Mouse (Mus musculus): ENCODE measurements around the gene Spag4. TPM values are rescaled to one million over a fixed set of nuclear protein-coding genes. Genes with fewer than 3 reads are reported as not detected.

Gene Spag4
- polyA plus RNA-seq, 1 experiment from 2014 or later: 2.5 TPM

DNA sequence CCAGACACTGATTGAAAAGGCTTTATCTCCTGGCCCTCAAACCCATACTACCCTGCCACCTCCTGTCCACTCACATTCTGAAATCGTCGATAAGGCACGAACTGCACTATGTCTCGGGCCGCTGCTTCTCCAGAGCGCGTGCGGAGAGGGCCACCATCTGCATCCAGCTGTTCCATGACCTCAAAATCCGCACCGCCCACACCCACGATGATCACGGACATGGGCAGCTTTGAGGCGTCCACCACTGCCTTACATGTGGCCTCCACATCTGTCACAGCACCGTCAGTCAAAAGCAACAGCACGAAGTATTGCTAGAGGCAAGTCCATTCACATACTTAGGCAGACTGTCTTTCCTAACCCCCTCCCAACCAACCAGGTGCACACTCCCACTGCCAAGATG is 8.8 kb downstream of the Spag4 start:
- Histone ChIP-seq H3K4me3 (replicated peaks) (no peak overlapping the region), H3K36me3 (peaks cover 75% of the 10 kb centered on the region), H3K9me3 (no peaks in the 10 kb centered on the region), H3K4me1 (no peaks in the 10 kb centered on the region), H3K9ac (no peak overlapping the region), H3K27ac (no peak overlapping the region), H3K4me2 (no peak overlapping the region), H3K27me3 (replicated peaks) (no peaks in the 10 kb centered on the region)
- WGBS: 82% methylated on average over 15 of the region's 15 CpGs
- no peak for ATAC-seq (ENCODE audit: insufficient read depth, low FRiP score, low read depth)

GRCm38 (mm10) chr2:156077461-156077860 is 12.5 kb downstream of the Spag4 start:
- no peaks in the 10 kb centered on the region for H3K4me1 ChIP-seq
- H3K27me3 ChIP-seq (replicated peaks): no peaks in the 10 kb centered on the region
- no peak overlapping the region for H3K4me2 ChIP-seq
- WGBS: 86% methylated on average over 7 of the region's 7 CpGs
- no peak overlapping the region for H3K4me3 ChIP-seq (replicated peaks)
- H3K9ac ChIP-seq: no peak overlapping the region
- no peaks in the 10 kb centered on the region for H3K9me3 ChIP-seq
- H3K27ac ChIP-seq: no peak overlapping the region
- ATAC-seq (ENCODE audit: insufficient read depth, low FRiP score, low read depth): no peak
- peaks cover 62% of the 10 kb centered on the region for H3K36me3 ChIP-seq

- Histone ChIP-seq H3K4me2 (no peak overlapping the region), H3K9me3 (no peaks in the 10 kb centered on the region), H3K9ac (no peak overlapping the region), H3K4me3 (replicated peaks) (no peak overlapping the region), H3K4me1 (no peaks in the 10 kb centered on the region), H3K36me3 (peaks cover 52% of the 10 kb centered on the region), H3K27ac (no peak overlapping the region), H3K27me3 (replicated peaks) (no peaks in the 10 kb centered on the region)
- WGBS: 87% methylated on average over 16 of the region's 16 CpGs
- ATAC-seq (ENCODE audit: insufficient read depth, low FRiP score, low read depth): no peak
These were observed 13.6 kb downstream of the Spag4 start for GRCm38 (mm10) chr2:156078421-156079182.

- no peaks in the 10 kb centered on the region for H3K4me1 ChIP-seq
- no peak overlapping the region for H3K27ac ChIP-seq
- no peak overlapping the region for H3K4me3 ChIP-seq (replicated peaks)
- peaks cover 47% of the 10 kb centered on the region for H3K36me3 ChIP-seq
- no peak for ATAC-seq (ENCODE audit: insufficient read depth, low FRiP score, low read depth)
- H3K9ac ChIP-seq: no peak overlapping the region
- H3K4me2 ChIP-seq: no peak overlapping the region
- no peaks in the 10 kb centered on the region for H3K9me3 ChIP-seq
- WGBS: 80% methylated on average over 8 of the region's 8 CpGs
- H3K27me3 ChIP-seq (replicated peaks): no peaks in the 10 kb centered on the region
These were observed 14.2 kb downstream of the Spag4 start for GRCm38 (mm10) chr2:156079183-156079560.

DNA sequence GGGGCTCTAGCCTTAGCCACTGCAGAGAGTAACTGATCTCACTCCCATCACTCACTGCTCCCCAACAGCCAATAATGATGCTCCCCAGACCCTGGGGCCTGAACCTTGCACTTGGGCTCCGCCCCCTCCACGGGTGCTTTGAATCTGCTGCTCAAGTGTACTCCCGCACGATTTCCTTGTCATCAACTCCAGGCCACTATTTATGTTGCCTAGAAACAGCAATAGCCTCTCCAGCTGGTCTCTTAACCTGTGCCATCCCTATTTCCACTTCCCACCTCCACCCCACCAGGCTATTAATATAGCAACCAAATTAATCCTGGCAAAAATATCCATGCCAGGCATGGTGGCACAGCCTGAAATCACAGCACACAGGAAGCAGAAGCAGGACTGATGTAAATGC is 14.7 kb downstream of the Spag4 start:
- ATAC-seq (ENCODE audit: insufficient read depth, low FRiP score, low read depth): no peak

DNA sequence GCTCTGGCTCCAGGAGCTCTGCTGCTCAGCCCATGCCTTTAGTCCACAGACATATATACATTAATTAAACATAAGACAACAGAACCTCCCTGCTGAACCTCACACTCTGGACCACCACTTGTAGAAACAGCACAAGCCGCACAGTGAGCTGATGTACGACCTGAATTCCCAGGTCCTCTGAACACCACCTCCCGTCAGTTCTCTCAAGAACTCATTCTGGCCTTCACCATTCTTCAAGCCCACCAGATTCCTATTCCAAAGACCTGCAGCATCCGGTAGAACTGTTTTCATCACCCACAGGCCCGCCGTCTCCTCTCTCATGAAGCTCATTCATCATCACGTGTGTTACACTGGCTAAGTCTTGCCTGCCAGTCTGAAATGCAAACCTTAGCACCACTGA is 15.4 kb downstream of the Spag4 start:
- Histone ChIP-seq H3K4me1 (no peaks in the 10 kb centered on the region), H3K4me3 (replicated peaks) (no peak overlapping the region), H3K9me3 (no peaks in the 10 kb centered on the region), H3K4me2 (no peak overlapping the region), H3K27me3 (replicated peaks) (no peaks in the 10 kb centered on the region), H3K36me3 (peaks cover 36% of the 10 kb centered on the region), H3K9ac (no peak overlapping the region), H3K27ac (no peak overlapping the region)
- no peak for ATAC-seq (ENCODE audit: insufficient read depth, low FRiP score, low read depth)
- WGBS: 64% methylated on average over 7 of the region's 7 CpGs

More for the DNA sequence above, 14.7 kb downstream of the Spag4 start:
- Histone ChIP-seq H3K4me1 (no peaks in the 10 kb centered on the region), H3K36me3 (peaks cover 43% of the 10 kb centered on the region), H3K27ac (no peak overlapping the region), H3K9ac (no peak overlapping the region), H3K4me2 (no peak overlapping the region), H3K4me3 (replicated peaks) (no peak overlapping the region), H3K27me3 (replicated peaks) (no peaks in the 10 kb centered on the region), H3K9me3 (no peaks in the 10 kb centered on the region)
- 42% methylated on average over 4 of the region's 4 CpGs for WGBS

GRCm38 (mm10) chr2:156084541-156084940 is 19.6 kb downstream of the Spag4 start:
- no peak for ATAC-seq (ENCODE audit: insufficient read depth, low FRiP score, low read depth)
- Histone ChIP-seq H3K4me2 (no peak overlapping the region), H3K4me3 (replicated peaks) (no peak overlapping the region), H3K4me1 (no peaks in the 10 kb centered on the region), H3K36me3 (no peaks in the 10 kb centered on the region), H3K9me3 (no peaks in the 10 kb centered on the region), H3K27ac (no peak overlapping the region), H3K9ac (no peak overlapping the region), H3K27me3 (replicated peaks) (no peaks in the 10 kb centered on the region)
- 81% methylated on average over 3 of the region's 3 CpGs for WGBS

DNA sequence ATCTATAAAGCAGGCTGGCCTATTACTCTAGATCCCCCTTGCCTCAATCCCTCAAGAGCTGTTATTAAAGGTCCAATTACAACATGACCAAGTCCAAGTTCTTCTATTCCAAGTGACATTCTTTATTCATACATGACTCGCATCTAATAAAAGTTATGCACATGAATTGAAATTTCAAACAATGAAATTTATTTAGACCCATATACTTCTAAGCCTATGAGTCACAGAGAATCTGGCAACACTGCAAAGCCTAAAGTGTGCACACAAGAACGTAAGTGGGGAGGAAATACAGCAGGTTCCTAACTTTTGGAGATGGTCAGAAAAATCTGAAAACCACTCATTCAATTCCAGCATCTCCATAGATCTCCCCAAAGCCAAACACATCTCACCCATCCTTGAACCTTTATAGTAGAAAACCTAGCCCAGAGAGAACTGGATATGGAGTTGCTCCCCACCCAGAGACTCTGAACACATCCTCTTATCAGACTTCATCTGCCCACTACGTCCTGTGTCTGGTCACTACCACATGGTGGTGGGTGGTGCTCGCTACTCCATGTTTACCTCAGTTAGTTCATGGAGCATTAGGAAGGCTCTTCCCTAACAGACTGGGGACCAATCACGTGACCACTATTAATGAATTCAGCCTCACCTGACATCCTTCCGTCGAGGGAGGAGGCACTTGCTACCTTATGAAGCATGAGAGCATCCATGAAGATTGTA is 22.6 kb downstream of the Spag4 start:
- no peak overlapping the region for H3K4me2 ChIP-seq
- no peak for ATAC-seq (ENCODE audit: insufficient read depth, low FRiP score, low read depth)
- H3K36me3 ChIP-seq: no peaks in the 10 kb centered on the region
- H3K4me3 ChIP-seq (replicated peaks): no peak overlapping the region
- H3K9me3 ChIP-seq: no peaks in the 10 kb centered on the region
- no peaks in the 10 kb centered on the region for H3K4me1 ChIP-seq
- H3K27ac ChIP-seq: no peak overlapping the region
- no peak overlapping the region for H3K9ac ChIP-seq
- WGBS: 79% methylated on average over 7 of the region's 7 CpGs
- no peaks in the 10 kb centered on the region for H3K27me3 ChIP-seq (replicated peaks)

- H3K9ac ChIP-seq: no peak overlapping the region
- H3K9me3 ChIP-seq: no peaks in the 10 kb centered on the region
- no peak for ATAC-seq (ENCODE audit: insufficient read depth, low FRiP score, low read depth)
- 86% methylated on average over 1 of the region's 1 CpGs for WGBS
- no peaks in the 10 kb centered on the region for H3K27me3 ChIP-seq (replicated peaks)
- H3K36me3 ChIP-seq: no peaks in the 10 kb centered on the region
- no peak overlapping the region for H3K27ac ChIP-seq
- no peaks in the 10 kb centered on the region for H3K4me1 ChIP-seq
- no peak overlapping the region for H3K4me2 ChIP-seq
- no peak overlapping the region for H3K4me3 ChIP-seq (replicated peaks)
These were observed 24.8 kb downstream of the Spag4 start for GRCm38 (mm10) chr2:156089799-156090198.

DNA sequence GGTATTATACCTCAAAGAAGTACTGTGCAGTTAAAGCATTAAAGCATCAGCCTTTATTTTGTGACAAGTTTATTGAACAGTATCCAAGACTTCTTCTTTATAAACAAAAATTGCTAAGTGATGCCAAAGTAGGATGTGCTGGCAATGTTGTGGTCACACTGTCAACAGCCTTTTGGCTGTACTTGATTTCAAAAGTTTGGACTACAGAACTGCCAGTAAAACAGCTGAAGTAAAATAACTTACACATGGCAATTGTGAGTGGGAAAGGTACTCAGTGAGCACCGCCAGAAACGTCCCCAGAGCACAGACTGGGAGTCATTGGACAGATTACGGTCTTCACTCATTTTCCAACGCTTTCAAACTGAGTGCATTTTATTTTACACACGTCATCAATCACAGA is 27.0 kb downstream of the Spag4 start:
- Histone ChIP-seq H3K9me3 (no peaks in the 10 kb centered on the region), H3K27me3 (replicated peaks) (no peaks in the 10 kb centered on the region), H3K4me1 (no peaks in the 10 kb centered on the region), H3K4me3 (replicated peaks) (no peak overlapping the region), H3K36me3 (peaks cover 9% of the 10 kb centered on the region; the same call in 1 of the 2 replicates), H3K9ac (no peak overlapping the region), H3K27ac (no peak overlapping the region), H3K4me2 (no peak overlapping the region)
- WGBS: 69% methylated on average over 5 of the region's 5 CpGs
- ATAC-seq (ENCODE audit: insufficient read depth, low FRiP score, low read depth): no peak

GRCm38 (mm10) chr2:156110627-156111357 is 45.8 kb downstream of the Spag4 start:
- WGBS: under 1% methylated on average over 16 of the region's 16 CpGs
- Histone ChIP-seq H3K36me3 (no peaks in the 10 kb centered on the region; the same call in 1 of the 2 replicates), H3K4me3 (replicated peaks) (peak overlapping the region; percentile 95), H3K4me1 (peaks cover 10% of the 10 kb centered on the region; the same call in 1 of the 2 replicates), H3K9me3 (no peaks in the 10 kb centered on the region), H3K4me2 (peak overlapping the region; percentile 72), H3K27ac (peak overlapping the region; percentile 92), H3K9ac (peak overlapping the region; percentile 96), H3K27me3 (replicated peaks) (no peaks in the 10 kb centered on the region)
- peak; percentile 58; the same call in 1 of the 2 replicates for ATAC-seq (ENCODE audit: insufficient read depth, low FRiP score, low read depth)

Measured in stomach, embryonic 15.5 days (tissue).